Mouse (Mus musculus): ENCODE measurements around the gene Ctnnbl1.

DNA sequence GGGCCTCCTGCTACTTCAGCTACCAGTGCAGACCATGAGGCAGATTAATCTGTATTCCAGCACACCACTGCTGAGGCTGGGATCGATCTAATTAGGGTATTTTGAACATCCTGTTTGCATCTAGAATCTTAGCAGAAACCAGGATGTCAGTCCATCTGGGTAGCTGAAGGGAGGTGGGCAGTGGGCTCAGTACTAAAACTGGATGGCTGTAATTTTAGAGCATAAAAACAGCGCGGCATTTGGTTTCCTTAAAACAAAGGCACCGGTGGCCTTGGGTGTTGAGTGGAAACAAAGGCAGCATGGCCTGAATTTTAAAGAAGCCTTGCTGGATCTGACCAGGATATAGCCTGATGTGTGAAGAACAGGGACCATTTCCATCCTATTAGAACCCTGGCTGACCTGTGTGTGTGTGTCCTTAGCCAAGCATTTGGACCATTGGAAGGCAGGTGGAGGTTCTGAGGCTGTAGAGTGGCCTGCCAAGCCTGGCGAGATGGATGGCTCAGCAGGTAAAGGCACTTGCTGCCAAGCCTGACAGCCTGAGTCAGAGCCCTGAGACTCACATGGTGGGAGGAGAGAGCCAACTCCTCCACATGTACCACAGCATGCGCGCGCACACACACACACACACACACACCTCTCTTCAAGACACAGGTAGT, 122.0 kb downstream of the Ctnnbl1 start:
- TF ChIP-seq CTCF (IDR thresholded peaks at IDR 0.05) (no peak), POLR2A (IDR thresholded peaks at IDR 0.05; ENCODE audit: insufficient read depth, low read depth, low read length) (no peak)

All from heart, adult 2 months (tissue).